Mouse (Mus musculus) spleen, adult 2 months (tissue): Measurements from ENCODE around the gene Hmbs. TPM values are rescaled to one million over a fixed set of nuclear protein-coding genes. Genes with fewer than 3 reads are reported as not detected.

Experiments used
- DNase-seq, 2 experiments: peaks; one replicate each; pipeline versions ENCODE4 v3.0.0 to v3.0.0-alpha.2; 2012 to 2021; ENCODE audit warnings: low spot score in 2 of 2, low read depth in 1 of 2
- H3K27ac ChIP-seq: fragments of 200-500 bp; 2 replicates; pipeline ENCODE4 v1.5.1; 2012; ENCODE audit warnings: low read length, inconsistent platforms; ENCODE audit not compliant: insufficient read depth
- H3K27me3 ChIP-seq: fragments of 200-500 bp; 2 replicates; pipeline ENCODE4 v1.6.1; 2012; ENCODE audit warnings: mild to moderate bottlenecking, moderate library complexity, low read length, inconsistent platforms; ENCODE audit not compliant: control insufficient read depth, insufficient read depth
- H3K36me3 ChIP-seq: fragments of 200-500 bp; 2 replicates; pipeline ENCODE4 v1.6.1; 2012; ENCODE audit warnings: mild to moderate bottlenecking, low read length, inconsistent platforms; ENCODE audit not compliant: control insufficient read depth, insufficient read depth
- H3K4me1 ChIP-seq: fragments of 200-500 bp; 2 replicates; pipeline ENCODE4 v1.6.1; 2011; ENCODE audit warnings: inconsistent platforms; ENCODE audit not compliant: control insufficient read depth, insufficient read depth, insufficient read length
- H3K4me3 ChIP-seq: fragments of 200-500 bp; 2 replicates; pipeline ENCODE4 v1.5.1; 2011; ENCODE audit warnings: mild to moderate bottlenecking, inconsistent platforms; ENCODE audit not compliant: insufficient read depth, insufficient read length; ENCODE audit errors: extremely low read depth
- CTCF ChIP-seq: fragments of 200-500 bp; IDR thresholded peaks from 2 replicates; pipeline ENCODE4 v1.5.1; 2011; ENCODE audit warnings: mild to moderate bottlenecking, inconsistent platforms; ENCODE audit not compliant: insufficient read depth, insufficient read length, insufficient replicate concordance; ENCODE audit errors: extremely low read depth
- POLR2A ChIP-seq: fragments of 200-500 bp; IDR thresholded peaks from 2 replicates; pipeline ENCODE4 v1.6.1; 2011; ENCODE audit warnings: low read depth, low read length, inconsistent platforms
- WGBS: fragments of 180-500 bp; shearing (Covaris S2); methylation state at CpG from one replicate; pipeline ENCODE4 v1.1.7; 2018; 5-methylcytosine and 5-hydroxymethylcytosine counted together
- polyA plus RNA-seq: library from polyadenylated mRNA; depleted of rRNA; stranded (reverse); fragments of >200 nt; gene quantifications from 2 replicates; pipeline ENCODE4 v1.2.3, GENCODE M21; 2012

Gene Hmbs
- polyA plus RNA-seq, 1 experiment: 147 TPM

DNA sequence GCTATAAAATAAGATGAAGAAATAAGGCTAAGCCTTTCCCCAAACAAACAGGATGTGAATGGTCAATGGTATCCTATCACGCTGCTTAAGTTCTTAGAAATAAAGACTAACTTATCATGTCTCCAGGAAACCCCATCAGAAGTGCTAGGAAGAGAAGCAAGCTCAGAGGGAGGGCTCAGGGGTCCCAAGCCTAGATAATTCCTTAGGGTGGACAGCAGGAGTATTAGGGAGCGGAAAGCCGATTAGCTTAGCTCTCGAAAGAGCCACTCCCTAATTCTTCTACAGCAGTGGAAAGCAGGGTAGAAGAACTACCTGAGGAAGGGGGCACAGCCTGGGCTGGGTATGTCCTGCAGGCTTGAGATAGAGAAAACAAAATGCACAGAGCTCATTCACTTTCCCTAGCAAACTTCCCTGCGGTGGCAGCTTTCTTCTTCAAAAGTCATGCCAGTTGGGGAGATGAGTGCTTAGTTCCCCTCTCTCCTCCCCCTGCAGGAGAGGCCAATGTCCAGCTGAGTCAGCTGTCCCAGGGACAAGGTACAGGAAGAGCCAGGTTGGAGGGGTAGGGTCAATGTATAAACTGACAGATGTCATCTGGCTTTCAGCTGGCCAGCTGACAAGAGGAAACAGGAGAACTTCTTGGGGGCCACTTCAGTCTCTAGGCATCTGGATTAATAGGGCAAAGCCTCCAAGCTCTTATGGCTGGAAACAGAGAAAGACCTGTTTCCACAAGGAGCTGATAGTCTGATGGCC lies 25.8 kb downstream of the Hmbs start:
- WGBS: 82% methylated on average over 5 of the region's 5 CpGs
- H3K36me3 ChIP-seq: peaks cover 20% of the 10 kb centered on the region
- TF ChIP-seq CTCF (no peak), POLR2A (no peak)
- 0 out of 2 replicates have a peak overlapping the region, but pooled peaks have one; percentile 1 for H3K4me3 ChIP-seq
- H3K4me1 ChIP-seq: peaks cover 8% of the 10 kb centered on the region
- H3K27me3 ChIP-seq: no peaks in the 10 kb centered on the region
- no peak for DNase-seq
- H3K27ac ChIP-seq: no peak overlapping the region

DNA sequence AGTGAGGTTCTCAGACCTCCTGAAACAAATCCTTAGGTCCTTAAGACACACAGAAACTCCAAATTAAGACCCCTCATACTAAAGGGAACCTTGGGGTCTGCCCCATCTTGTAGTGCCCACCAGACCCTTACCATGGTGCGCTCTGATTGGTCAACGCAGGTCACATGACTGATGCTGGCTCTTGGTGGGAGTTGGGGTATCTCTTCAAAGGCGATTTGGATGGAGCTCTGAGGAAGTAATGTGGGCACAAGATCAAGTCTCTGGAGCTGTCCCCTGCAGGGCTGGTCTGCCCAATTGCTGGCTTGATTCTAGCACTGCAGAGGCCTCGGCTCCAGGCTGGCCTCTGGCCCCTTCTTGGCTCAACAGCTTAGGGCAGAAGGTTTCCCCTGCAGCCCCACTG lies 26.6 kb downstream of the Hmbs start:
- Histone ChIP-seq H3K27me3 (no peaks in the 10 kb centered on the region), H3K27ac (no peak overlapping the region), H3K36me3 (peaks cover 26% of the 10 kb centered on the region), H3K4me3 (no peak overlapping the region), H3K4me1 (peaks cover 8% of the 10 kb centered on the region)
- 94% methylated on average over 4 of the region's 4 CpGs for WGBS
- DNase-seq: no peak
- TF ChIP-seq POLR2A (no peak), CTCF (no peak)

DNA sequence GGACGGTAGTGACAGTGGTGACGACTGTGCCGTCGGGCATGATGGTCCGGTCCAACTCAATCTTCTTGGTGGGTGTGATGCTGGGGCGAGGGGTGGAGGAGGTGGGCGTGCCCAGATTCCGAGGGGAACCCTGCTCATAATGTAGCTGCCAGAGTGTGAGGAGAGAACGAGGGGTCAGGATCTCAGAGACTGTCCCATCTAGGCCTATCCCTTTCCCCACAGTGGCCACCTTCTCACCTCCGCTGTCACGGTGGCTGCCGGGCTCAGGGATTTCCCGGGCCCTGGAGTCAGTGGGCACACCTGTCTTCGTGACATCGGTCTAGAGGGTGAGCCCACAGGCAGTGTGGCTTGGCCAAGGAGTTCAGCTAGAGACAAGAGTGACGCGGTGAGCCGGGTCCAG lies 29.1 kb downstream of the Hmbs start:
- TF ChIP-seq POLR2A (no peak), CTCF (no peak)
- no peaks in the 10 kb centered on the region for H3K27me3 ChIP-seq
- H3K36me3 ChIP-seq: peaks cover 31% of the 10 kb centered on the region
- H3K27ac ChIP-seq: no peak overlapping the region
- H3K4me1 ChIP-seq: peaks cover 6% of the 10 kb centered on the region
- no peak for DNase-seq
- H3K4me3 ChIP-seq: no peak overlapping the region
- 98% methylated on average over 18 of the region's 18 CpGs for WGBS

DNA sequence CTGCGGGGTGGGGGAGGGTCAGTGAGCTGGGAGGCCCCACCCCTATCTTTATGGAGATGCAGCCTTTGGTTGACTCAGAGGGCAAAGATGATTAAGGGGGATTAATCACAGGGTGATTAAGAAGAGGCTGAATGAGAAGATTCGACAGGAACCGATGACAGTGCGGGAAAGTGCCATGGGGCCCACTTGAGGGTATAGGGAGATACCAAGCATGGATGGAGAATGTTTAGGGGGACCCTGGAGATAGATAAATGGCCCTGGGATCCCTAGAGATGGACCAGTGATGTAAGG lies 29.8 kb downstream of the Hmbs start:
- 94% methylated on average over 4 of the region's 4 CpGs for WGBS
- Histone ChIP-seq H3K4me3 (no peak overlapping the region), H3K4me1 (peaks cover 3% of the 10 kb centered on the region), H3K27ac (no peak overlapping the region), H3K36me3 (peaks cover 31% of the 10 kb centered on the region), H3K27me3 (no peaks in the 10 kb centered on the region)
- DNase-seq: no peak
- TF ChIP-seq CTCF (no peak), POLR2A (no peak)

DNA sequence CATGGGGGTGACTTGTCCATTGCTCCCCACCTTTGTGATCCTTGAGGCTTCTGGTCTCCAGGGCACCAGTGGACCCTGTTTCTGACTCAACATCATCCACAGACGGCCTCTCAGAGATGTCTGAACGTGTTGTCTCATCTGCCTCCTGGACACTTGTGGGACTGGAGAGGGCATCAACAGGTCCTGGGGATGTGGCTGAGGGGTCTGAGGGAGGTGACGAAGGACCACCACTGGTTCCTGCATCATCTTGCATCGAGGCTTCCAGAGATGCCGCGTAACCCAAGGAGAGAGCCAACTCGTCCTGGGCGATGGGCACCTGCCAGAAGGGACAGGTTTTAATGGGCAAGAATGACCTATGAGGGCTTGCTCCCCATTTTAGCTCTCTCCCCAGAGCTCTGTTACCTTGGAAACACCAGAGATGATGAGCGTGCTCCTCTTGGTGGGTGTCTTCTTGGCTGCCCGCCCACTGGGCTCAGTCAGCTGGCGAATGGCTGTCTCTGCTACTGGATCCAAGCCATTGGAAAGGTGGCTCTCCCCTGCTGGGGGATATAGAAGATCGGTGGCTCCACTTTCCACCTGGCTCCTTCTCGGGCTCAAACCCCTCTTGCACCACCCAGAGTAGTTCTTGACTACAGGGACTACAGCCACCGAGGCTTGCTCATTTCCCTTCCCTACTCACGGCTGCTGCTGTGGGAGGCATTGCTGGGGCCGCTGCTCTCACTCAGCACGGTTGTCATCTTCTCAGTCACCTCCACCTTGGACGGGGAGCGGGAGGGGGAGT lies 30.4 kb downstream of the Hmbs start:
- TF ChIP-seq CTCF: no peak
- no peak overlapping the region for H3K4me3 ChIP-seq
- no peak overlapping the region for H3K27ac ChIP-seq
- H3K4me1 ChIP-seq: peaks cover 2% of the 10 kb centered on the region
- DNase-seq: no peak
- peaks cover 31% of the 10 kb centered on the region for H3K36me3 ChIP-seq
- no peaks in the 10 kb centered on the region for H3K27me3 ChIP-seq
- WGBS: 96% methylated on average over 19 of the region's 19 CpGs

DNA sequence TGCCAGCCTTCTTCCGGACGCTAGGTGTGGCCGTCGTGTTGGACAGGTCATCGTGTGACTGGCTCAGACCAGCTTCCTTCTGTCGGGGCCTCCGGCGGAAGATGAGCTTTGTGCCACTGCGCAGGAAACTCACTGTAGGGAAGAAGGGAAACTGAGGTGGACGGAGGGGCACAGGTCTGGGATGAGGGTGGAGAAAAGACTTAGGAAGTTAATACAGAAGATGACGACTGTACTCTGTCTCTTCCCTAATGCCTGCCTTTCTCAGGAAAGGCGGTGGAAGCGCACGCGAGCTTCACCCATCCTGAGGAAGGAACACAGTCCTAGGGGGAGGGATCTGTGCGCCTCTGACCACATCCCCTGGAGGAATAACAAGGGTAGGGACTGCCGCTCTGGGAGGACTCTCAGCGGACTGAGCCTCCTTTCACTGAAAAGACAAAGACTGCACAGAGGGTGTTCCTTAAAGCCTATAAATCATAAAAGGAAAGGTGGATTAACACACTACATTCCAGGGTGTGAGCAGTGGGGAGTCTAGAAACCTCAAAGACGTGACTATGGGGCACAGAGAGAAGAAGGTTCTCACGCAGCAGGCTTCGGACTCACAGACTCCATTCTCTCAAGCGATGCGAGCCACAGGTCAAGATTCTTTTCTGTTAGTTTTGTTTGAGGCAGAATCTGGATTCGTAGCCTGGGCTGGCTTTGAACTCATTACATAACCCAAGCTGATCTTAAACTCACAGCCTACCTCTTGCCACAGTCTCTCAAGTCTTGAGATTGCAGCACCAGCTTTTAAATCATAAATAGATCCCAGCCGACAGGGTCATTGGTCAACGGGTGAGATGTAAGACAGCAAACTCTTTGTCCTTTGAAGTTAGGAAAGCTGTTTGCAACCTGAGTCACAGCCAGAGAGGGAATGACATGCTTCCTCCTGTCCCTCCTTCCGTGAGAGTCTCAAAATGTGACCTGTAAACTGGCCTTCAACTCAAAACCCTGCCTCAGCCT lies 32.6 kb downstream of the Hmbs start:
- Histone ChIP-seq H3K27ac (no peak overlapping the region), H3K36me3 (peaks cover 31% of the 10 kb centered on the region), H3K27me3 (no peaks in the 10 kb centered on the region), H3K4me1 (peaks cover 4% of the 10 kb centered on the region; the same call in 1 of the 2 replicates), H3K4me3 (no peak overlapping the region)
- WGBS: 66% methylated on average over 27 of the region's 27 CpGs
- TF ChIP-seq CTCF: no peak
- TF ChIP-seq POLR2A: no peak
- DNase-seq: no peak
